Mouse (Mus musculus) erythroblast, embryonic 14.5 days (primary cell): Measurements from ENCODE around the gene Glb1l.

ENCODE experiments used
- GATA1 ChIP-seq: IDR thresholded peaks from 2 replicates; pipeline ENCODE4 v1.6.1; 2012; ENCODE audit warnings: low read length, inconsistent platforms, mixed read lengths
- TAL1 ChIP-seq: IDR thresholded peaks from 3 replicates; pipeline ENCODE4 v1.6.1; 2012; ENCODE audit warnings: low read length, inconsistent platforms, mixed read lengths

DNA sequence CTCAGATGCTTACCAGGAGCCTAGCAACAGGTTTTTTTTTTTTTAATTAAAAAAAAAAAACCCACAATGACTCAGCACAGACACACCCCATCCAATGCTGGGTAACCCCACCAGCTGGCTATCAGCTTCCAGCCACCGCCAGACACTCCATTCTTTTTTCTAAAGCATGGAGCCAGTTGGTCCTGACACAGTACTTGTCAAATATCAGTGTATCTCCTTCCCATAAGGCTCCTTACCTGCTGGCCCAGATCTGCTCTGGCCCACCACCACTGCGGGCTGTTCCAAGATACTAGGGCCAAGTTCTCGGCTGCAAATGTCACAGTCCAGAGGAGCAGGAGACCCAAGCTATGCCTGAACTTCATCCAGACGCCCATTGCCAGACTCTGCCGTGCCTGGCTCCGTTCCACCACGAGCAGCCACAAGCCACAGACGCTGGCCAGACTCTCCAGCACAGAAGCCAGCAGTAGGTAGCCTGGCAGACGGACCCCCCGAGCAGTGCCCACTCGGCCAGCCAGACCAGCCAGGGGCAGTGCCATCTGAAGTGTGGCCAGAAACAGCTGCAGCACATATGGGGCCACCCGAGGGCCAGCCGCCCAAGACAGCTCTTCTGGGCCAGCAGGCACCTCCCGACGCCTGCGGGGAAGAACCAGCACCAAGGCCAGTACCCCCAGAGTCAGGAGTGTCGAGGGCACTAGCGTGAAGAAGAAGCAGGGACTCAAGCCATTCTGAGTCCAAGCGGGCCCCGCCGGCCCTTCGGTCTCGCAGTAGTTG lies 31.1 kb downstream of the Glb1l start:
- TF ChIP-seq GATA1 (peak; percentile 30; the same call in 1 of the 2 replicates), TAL1 (peak; percentile 50; the same call in 2 of the 3 replicates)
